Mouse (Mus musculus): ENCODE results near the gene Nt5c2. TPM values are rescaled to one million over a fixed set of nuclear protein-coding genes. Genes with fewer than 3 reads are reported as not detected.

Nt5c2 gene
- polyA plus RNA-seq, 1 experiment from 2014 or later = 90.4 TPM

DNA sequence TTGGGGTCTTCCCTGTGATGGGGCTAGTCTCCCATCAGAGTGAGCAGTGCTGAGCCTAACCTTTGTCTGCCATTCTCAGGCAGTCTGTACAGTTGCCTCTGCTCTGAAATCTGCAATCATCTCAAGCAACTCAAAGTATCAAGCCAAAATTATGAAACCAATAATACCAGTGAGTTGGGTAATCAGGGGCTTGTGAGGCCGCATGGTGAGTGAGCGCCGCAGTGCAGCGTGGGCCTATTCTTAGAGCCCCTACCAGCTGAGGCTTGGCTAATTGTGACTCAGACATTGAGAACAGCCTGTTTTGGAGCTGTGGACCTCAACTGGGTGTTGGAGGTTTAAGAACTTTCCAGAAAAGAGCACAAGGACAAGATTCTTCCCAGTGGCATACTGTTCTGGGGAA lies 143.9 kb downstream of the Nt5c2 start:
- no peak overlapping the region for H3K27ac ChIP-seq (replicated peaks; ENCODE audit: low read depth, low read length)
- no peaks in the 10 kb centered on the region for H3K27me3 ChIP-seq (ENCODE audit: control insufficient read depth, insufficient read depth, low read length)
- no peak overlapping the region for H3K4me3 ChIP-seq (ENCODE audit: low read depth, low read length)
- H3K9ac ChIP-seq (replicated peaks; ENCODE audit: low read length) = no peak overlapping the region
- ATAC-seq (replicated peaks; ENCODE audit: insufficient number of reproducible peaks, low FRiP score, low TSS enrichment, low read depth) (no peak), DNase-seq (ENCODE audit: low spot score) (no peak)
- 91% methylated on average over 4 of the region's 4 CpGs for WGBS
- no peaks in the 10 kb centered on the region for H3K4me1 ChIP-seq (ENCODE audit: control insufficient read depth, insufficient read depth, low read length)
- H3K9me3 ChIP-seq (replicated peaks; ENCODE audit: control insufficient read depth, low read length) = no peaks in the 10 kb centered on the region
- no peaks in the 10 kb centered on the region for H3K36me3 ChIP-seq (replicated peaks; ENCODE audit: control insufficient read depth, insufficient read depth, low read depth, low read length)
- no peak overlapping the region for H3K4me2 ChIP-seq (ENCODE audit: low read depth, low read length)

DNA sequence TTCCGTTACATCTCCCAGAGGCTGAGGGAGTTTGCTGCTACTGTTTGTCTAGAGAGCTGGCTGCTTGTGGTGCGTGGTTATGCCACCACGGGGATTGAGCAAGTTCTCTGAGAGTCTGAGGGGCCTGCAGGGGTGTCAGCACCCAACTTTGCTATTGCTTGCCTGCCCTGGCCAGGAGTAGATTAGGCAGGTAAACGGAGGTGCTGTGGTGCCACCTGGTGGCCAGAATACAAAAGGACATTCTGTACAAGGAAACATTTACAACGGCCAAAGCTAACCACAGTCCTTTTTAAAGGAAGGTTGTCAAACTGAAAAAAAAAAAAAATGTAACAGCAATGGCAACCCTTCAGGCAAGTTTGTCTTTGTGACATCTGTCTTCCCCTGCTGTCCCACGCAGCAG lies 145.4 kb downstream of the Nt5c2 start:
- ATAC-seq (replicated peaks; ENCODE audit: insufficient number of reproducible peaks, low FRiP score, low TSS enrichment, low read depth) (no peak), DNase-seq (ENCODE audit: low spot score) (peak; percentile 84)
- no peak overlapping the region for H3K4me2 ChIP-seq (ENCODE audit: low read depth, low read length)
- H3K27me3 ChIP-seq (ENCODE audit: control insufficient read depth, insufficient read depth, low read length) = no peaks in the 10 kb centered on the region
- H3K9ac ChIP-seq (replicated peaks; ENCODE audit: low read length) = no peak overlapping the region
- H3K4me1 ChIP-seq (ENCODE audit: control insufficient read depth, insufficient read depth, low read length) = no peaks in the 10 kb centered on the region
- H3K27ac ChIP-seq (replicated peaks; ENCODE audit: low read depth, low read length) = no peak overlapping the region
- H3K9me3 ChIP-seq (replicated peaks; ENCODE audit: control insufficient read depth, low read length) = no peaks in the 10 kb centered on the region
- 16% methylated on average over 6 of the region's 6 CpGs for WGBS
- no peaks in the 10 kb centered on the region for H3K36me3 ChIP-seq (replicated peaks; ENCODE audit: control insufficient read depth, insufficient read depth, low read depth, low read length)
- no peak overlapping the region for H3K4me3 ChIP-seq (ENCODE audit: low read depth, low read length)

DNA sequence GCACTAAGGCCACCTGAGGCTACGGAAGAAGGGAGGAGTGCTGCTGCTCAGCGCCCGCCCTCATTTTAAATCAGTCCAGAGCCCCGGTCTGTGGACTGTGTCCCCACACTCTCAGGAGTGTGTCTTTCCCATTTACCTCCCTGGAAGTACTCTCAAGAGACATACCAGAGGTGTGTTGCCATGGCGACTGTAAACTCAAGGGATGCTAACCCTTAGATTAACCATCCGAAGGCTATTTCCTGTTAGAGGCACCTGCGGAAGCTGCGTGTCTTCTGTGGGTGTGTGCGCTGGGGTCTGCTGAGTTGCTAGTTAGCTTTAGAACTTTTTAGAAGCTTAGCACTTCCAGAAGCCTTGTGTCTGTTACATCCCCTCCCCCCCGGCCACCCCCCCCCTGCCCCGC lies 145.9 kb downstream of the Nt5c2 start:
- no peak overlapping the region for H3K4me2 ChIP-seq (ENCODE audit: low read depth, low read length)
- H3K9ac ChIP-seq (replicated peaks; ENCODE audit: low read length) = no peak overlapping the region
- H3K4me3 ChIP-seq (ENCODE audit: low read depth, low read length) = no peak overlapping the region
- DNase-seq (ENCODE audit: low spot score) = no peak
- H3K27ac ChIP-seq (replicated peaks; ENCODE audit: low read depth, low read length) = no peak overlapping the region
- H3K4me1 ChIP-seq (ENCODE audit: control insufficient read depth, insufficient read depth, low read length) = no peaks in the 10 kb centered on the region
- H3K27me3 ChIP-seq (ENCODE audit: control insufficient read depth, insufficient read depth, low read length) = no peaks in the 10 kb centered on the region
- WGBS = 56% methylated on average over 11 of the region's 11 CpGs
- ATAC-seq (replicated peaks; ENCODE audit: insufficient number of reproducible peaks, low FRiP score, low TSS enrichment, low read depth) = no peak; the same call in 1 of the 2 replicates
- no peaks in the 10 kb centered on the region for H3K9me3 ChIP-seq (replicated peaks; ENCODE audit: control insufficient read depth, low read length)
- H3K36me3 ChIP-seq (replicated peaks; ENCODE audit: control insufficient read depth, insufficient read depth, low read depth, low read length) = no peaks in the 10 kb centered on the region

DNA sequence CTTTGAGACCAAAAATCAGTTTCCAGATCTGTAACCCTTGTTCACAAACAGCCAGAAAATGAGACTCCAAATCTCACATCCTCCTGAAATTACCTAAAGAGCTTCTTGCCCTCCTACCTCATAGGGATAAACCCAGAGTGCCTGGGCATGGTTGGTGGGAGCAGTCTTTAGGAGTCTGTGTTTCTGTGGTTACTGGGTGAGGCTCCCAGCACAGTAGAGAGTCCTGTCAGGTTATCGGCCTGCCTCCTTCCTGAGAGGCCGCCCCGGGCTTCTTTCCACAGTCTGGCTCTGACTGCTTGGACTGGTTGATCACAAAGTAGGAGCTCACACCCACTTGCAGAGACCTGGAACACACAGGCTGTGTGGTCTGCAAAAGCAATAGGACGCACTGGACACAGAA lies 149.6 kb downstream of the Nt5c2 start:
- H3K36me3 ChIP-seq (replicated peaks; ENCODE audit: control insufficient read depth, insufficient read depth, low read depth, low read length) = no peaks in the 10 kb centered on the region
- WGBS = 92% methylated on average over 4 of the region's 4 CpGs
- H3K4me2 ChIP-seq (ENCODE audit: low read depth, low read length) = no peak overlapping the region
- no peaks in the 10 kb centered on the region for H3K4me1 ChIP-seq (ENCODE audit: control insufficient read depth, insufficient read depth, low read length)
- no peaks in the 10 kb centered on the region for H3K27me3 ChIP-seq (ENCODE audit: control insufficient read depth, insufficient read depth, low read length)
- no peaks in the 10 kb centered on the region for H3K9me3 ChIP-seq (replicated peaks; ENCODE audit: control insufficient read depth, low read length)
- no peak for DNase-seq (ENCODE audit: low spot score)
- no peak overlapping the region for H3K9ac ChIP-seq (replicated peaks; ENCODE audit: low read length)
- no peak overlapping the region for H3K4me3 ChIP-seq (ENCODE audit: low read depth, low read length)
- no peak overlapping the region for H3K27ac ChIP-seq (replicated peaks; ENCODE audit: low read depth, low read length)
- ATAC-seq (replicated peaks; ENCODE audit: insufficient number of reproducible peaks, low FRiP score, low TSS enrichment, low read depth) = no peak

DNA sequence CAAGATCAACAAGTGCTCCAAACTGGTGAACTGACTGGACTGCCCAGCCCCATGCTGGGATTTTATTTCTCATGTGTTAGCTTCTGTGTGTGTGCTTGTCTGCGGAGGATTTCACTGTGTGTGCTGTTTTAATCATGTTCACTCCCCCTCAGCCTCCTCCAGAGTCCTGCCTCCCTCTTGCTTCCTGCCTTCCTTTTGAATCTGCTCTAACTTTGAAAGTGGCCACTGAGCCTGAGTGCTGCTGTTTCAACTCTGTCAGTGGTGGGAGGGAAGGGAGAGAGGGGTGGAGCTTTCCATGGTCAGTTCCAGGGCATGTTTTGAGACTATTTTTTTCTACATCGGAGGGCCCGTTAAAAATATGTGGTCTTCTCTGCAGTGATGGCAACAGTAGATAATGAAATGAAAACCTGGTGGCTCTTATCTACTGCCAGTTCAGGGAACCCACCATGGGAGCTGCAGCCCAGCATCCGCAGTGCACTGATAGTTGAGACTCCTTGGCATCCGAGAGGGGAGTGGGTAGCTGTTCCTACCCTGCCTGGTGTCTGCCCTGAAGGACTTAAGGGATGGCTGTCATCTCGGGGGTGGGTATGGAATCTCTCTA lies 150.1 kb downstream of the Nt5c2 start:
- Histone ChIP-seq H3K9ac (replicated peaks; ENCODE audit: low read length) (no peak overlapping the region), H3K4me1 (ENCODE audit: control insufficient read depth, insufficient read depth, low read length) (no peaks in the 10 kb centered on the region), H3K36me3 (replicated peaks; ENCODE audit: control insufficient read depth, insufficient read depth, low read depth, low read length) (no peaks in the 10 kb centered on the region), H3K4me3 (ENCODE audit: low read depth, low read length) (no peak overlapping the region), H3K27ac (replicated peaks; ENCODE audit: low read depth, low read length) (no peak overlapping the region), H3K27me3 (ENCODE audit: control insufficient read depth, insufficient read depth, low read length) (no peaks in the 10 kb centered on the region), H3K4me2 (ENCODE audit: low read depth, low read length) (no peak overlapping the region), H3K9me3 (replicated peaks; ENCODE audit: control insufficient read depth, low read length) (no peaks in the 10 kb centered on the region)
- ATAC-seq (replicated peaks; ENCODE audit: insufficient number of reproducible peaks, low FRiP score, low TSS enrichment, low read depth) = no peak
- WGBS = 65% methylated on average over 6 of the region's 6 CpGs
- no peak for DNase-seq (ENCODE audit: low spot score)

DNA sequence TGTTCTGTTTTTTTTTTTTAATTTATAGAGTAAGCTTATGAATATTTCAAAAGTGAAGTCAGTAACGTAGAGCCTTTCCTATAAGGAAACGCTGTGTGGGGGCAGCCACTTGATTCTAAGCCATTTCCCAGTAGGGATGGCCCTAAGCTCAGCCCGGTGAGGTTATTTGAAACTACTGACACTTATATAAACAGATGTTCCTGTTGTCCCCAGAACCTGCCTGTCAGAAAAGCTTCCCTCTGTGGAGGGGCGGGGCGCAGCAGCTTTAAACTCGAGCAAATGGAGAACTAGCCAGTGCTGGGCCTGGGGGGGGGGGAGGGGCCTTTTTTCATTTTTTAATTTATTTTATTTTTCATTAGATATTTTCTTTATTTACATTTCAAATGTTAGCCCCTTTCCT lies 150.9 kb downstream of the Nt5c2 start:
- H3K9ac ChIP-seq (replicated peaks; ENCODE audit: low read length) = no peak overlapping the region
- no peak overlapping the region for H3K4me2 ChIP-seq (ENCODE audit: low read depth, low read length)
- H3K36me3 ChIP-seq (replicated peaks; ENCODE audit: control insufficient read depth, insufficient read depth, low read depth, low read length) = no peaks in the 10 kb centered on the region
- H3K4me3 ChIP-seq (ENCODE audit: low read depth, low read length) = no peak overlapping the region
- WGBS = 51% methylated on average over 6 of the region's 6 CpGs
- DNase-seq (ENCODE audit: low spot score) (no peak), ATAC-seq (replicated peaks; ENCODE audit: insufficient number of reproducible peaks, low FRiP score, low TSS enrichment, low read depth) (no peak)
- no peak overlapping the region for H3K27ac ChIP-seq (replicated peaks; ENCODE audit: low read depth, low read length)
- no peaks in the 10 kb centered on the region for H3K27me3 ChIP-seq (ENCODE audit: control insufficient read depth, insufficient read depth, low read length)
- no peaks in the 10 kb centered on the region for H3K4me1 ChIP-seq (ENCODE audit: control insufficient read depth, insufficient read depth, low read length)
- no peaks in the 10 kb centered on the region for H3K9me3 ChIP-seq (replicated peaks; ENCODE audit: control insufficient read depth, low read length)

DNA sequence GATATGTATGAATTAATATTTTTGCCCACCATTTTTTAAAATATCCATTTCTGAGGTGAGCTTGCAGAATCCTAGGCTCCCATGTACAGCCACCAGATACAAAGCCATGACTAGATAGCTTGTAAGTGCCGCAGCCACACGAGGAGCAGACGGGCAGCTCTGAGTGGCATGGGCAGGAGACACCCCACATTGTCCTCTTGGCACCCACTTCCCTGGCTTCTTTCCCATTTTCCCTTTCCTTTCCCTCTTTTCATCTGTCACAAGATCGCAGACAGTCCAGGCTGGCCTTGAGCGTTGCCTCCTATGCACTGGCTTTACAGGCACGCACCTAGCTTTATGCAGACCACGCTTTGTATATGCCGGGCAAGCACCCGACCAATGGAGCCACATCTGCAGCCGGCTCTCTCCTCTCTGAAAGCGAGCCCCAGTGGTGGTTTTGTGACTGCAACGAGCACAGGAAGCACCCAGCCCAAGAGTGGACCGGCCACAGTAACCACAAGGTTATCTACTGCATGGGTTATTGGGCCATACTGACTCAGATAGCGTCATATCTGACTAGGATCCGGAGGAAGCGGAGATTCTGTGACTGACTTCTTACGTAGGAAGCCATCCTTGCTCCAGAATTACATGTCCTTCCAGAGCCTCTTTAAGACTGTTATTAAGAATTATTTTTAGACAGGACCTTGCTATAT lies 151.6 kb downstream of the Nt5c2 start:
- Histone ChIP-seq H3K4me1 (ENCODE audit: control insufficient read depth, insufficient read depth, low read length) (no peaks in the 10 kb centered on the region), H3K27me3 (ENCODE audit: control insufficient read depth, insufficient read depth, low read length) (no peaks in the 10 kb centered on the region), H3K27ac (replicated peaks; ENCODE audit: low read depth, low read length) (no peak overlapping the region), H3K4me2 (ENCODE audit: low read depth, low read length) (no peak overlapping the region), H3K9me3 (replicated peaks; ENCODE audit: control insufficient read depth, low read length) (no peaks in the 10 kb centered on the region), H3K36me3 (replicated peaks; ENCODE audit: control insufficient read depth, insufficient read depth, low read depth, low read length) (no peaks in the 10 kb centered on the region), H3K9ac (replicated peaks; ENCODE audit: low read length) (no peak overlapping the region), H3K4me3 (ENCODE audit: low read depth, low read length) (no peak overlapping the region)
- WGBS = 87% methylated on average over 17 of the region's 17 CpGs
- DNase-seq (ENCODE audit: low spot score) (no peak), ATAC-seq (replicated peaks; ENCODE audit: insufficient number of reproducible peaks, low FRiP score, low TSS enrichment, low read depth) (no peak)

DNA sequence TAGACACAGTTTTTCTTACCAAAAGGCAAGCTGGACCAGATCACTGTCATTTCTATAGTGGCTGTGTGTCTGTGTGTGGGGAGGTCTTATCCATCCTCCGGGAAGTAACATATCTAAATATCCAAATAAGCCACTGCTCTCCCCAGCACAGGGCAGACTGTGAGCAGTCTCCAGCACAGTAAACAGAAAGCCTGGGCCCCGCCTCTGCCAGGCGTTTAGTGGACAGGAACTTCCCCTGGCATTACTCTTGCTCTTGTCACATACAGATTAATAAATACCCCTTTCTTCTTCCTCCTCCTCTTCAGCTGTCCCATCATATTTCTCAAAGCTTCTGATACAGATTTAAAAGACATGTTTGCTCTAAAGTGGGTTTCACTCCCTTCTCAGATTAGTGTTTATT lies 152.4 kb downstream of the Nt5c2 start:
- WGBS = 73% methylated on average over 3 of the region's 3 CpGs
- no peak for ATAC-seq (replicated peaks; ENCODE audit: insufficient number of reproducible peaks, low FRiP score, low TSS enrichment, low read depth)
- Histone ChIP-seq H3K4me1 (ENCODE audit: control insufficient read depth, insufficient read depth, low read length) (no peaks in the 10 kb centered on the region), H3K9me3 (replicated peaks; ENCODE audit: control insufficient read depth, low read length) (no peaks in the 10 kb centered on the region), H3K9ac (replicated peaks; ENCODE audit: low read length) (no peak overlapping the region), H3K36me3 (replicated peaks; ENCODE audit: control insufficient read depth, insufficient read depth, low read depth, low read length) (no peaks in the 10 kb centered on the region; the same call in 1 of the 2 replicates), H3K27ac (replicated peaks; ENCODE audit: low read depth, low read length) (no peak overlapping the region), H3K4me3 (ENCODE audit: low read depth, low read length) (no peak overlapping the region), H3K27me3 (ENCODE audit: control insufficient read depth, insufficient read depth, low read length) (no peaks in the 10 kb centered on the region), H3K4me2 (ENCODE audit: low read depth, low read length) (no peak overlapping the region)
- DNase-seq (ENCODE audit: low spot score) = no peak

All from embryonic facial prominence, embryonic 11.5 days (tissue).